Mouse (Mus musculus) T-helper 2 cell (primary cell): ENCODE measurements around the gene Pmf1.

ENCODE experiments used
- in situ Hi-C: fragments of 300-600 bp; cut with MboI, MseI; formaldehyde crosslinking; loops from one replicate; pipeline ENCODE4 v1.15.1; 2025; ENCODE audit warnings: high pct_unique_total_duplicates

Pmf1 gene

DNA sequence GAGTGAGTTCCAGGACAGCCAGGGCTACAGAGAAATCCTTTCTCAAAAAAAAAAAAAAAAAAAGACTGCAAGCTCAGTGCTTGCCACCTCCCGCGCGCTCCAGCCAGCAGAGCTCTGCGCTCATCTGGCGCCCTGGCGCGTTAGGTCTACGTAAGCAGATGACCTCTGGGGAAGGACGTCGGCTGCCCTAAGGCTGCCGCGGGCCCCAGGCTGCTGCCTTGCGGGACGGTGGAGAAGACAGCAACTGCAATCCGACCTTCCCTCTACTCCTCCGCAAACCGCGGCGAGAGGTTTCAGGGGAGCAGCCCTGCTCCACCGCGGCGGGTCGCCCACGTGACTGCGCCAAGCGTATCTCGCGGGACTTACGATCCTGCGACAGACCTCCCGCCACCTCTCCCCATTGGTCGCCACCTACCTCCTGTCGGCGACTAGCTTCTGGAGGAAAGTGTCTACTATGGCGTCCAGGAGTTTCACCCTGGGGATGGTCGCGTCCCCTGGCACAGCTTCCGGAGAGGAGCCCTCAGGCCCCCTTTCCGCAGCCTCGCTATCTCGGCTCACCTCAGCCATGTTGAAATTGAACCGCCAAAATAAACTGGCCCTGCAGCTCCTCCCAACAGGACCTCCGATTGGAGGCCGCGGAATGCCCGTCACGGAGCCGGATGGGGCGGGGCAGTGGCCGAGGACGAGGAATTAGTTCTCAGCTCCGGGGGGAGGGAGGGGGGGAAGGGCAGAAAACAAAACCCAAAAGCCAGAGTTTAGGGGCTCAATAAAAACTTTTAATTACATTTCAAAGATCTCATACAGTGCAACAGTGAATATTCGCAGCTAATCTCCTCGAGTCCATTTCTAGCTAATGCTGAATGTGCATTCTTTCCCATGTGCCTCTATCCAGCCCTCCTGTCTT is at the start of gene Pmf1:
Gene Pmf1 (minus strand): TSS at position 591 of the 904 bp plus-strand sequence.
- in situ Hi-C loops, result loop anchor here (5.0 kb wide), 2 partner anchors 57 to 112 kb away; no protein-coding TSS in a partner anchor

- in situ Hi-C loops, result no loop called here
These were observed 48.7 kb upstream of the Pmf1 start for GRCm38 (mm10) chr3:88458778-88459219.

DNA sequence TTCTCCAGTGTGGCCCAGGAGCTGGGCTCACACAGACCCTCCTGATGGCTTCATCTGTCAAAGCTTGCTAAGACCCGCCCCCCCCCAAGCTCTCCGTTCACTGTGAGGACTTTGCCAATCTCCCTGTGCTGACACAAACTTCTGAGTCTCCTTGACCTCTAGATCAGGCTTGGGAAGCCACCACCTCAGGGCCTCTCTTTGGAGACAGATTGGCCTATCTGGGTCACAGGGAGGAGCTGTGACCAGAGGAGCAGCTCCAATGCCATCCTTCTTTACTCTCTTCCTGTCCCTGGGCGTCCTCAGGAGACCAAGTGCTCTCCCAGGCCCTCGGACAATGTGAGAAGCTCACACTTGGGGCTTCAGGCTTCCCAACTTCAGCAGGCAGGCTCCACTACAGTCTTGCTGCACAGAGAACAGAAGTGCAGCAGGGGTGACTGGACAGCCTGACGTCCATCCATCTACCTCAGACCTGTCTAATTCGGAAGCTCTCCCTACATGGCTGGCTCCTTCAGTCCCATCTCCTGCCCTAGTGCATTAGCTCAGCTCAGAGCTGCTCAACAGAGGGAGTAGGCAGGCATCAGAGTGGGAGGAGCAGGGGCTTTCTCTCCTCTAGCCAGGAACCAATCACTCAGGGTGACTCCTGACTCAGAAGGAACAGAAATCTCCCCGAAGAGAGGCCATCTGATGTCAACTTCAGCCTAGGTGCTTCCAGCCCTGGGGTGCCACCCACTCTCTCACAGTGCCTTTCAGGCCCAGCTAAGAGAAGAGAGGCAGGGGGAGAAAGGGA is 46.8 kb upstream of the Pmf1 start:
- in situ Hi-C loops, result no loop called here

DNA sequence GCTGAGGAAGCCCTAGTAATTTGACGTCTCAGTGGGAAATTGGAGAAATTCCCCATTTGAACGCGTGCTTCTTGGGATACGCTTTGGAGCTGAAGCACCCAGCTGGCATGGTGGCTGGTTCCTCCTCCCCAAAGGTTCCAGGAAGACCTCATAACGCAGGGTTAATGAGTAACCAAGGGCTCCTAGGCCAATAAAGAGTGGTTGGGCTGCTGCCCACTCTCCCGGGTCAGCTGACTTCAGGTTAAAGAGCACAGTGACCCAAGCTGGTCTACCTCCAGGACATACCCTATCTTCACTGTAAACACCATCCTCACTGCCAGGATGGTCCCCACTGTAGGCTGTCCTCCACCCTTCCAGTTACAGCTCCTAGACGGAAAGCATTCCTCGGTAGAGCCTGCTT is 46.2 kb upstream of the Pmf1 start:
- in situ Hi-C loops, result no loop called here

GRCm38 (mm10) chr3:88455588-88456264 is 45.6 kb upstream of the Pmf1 start:
- in situ Hi-C loops, result no loop called here

- in situ Hi-C loops, result no loop called here
These were observed 44.8 kb upstream of the Pmf1 start for GRCm38 (mm10) chr3:88454762-88455587.

DNA sequence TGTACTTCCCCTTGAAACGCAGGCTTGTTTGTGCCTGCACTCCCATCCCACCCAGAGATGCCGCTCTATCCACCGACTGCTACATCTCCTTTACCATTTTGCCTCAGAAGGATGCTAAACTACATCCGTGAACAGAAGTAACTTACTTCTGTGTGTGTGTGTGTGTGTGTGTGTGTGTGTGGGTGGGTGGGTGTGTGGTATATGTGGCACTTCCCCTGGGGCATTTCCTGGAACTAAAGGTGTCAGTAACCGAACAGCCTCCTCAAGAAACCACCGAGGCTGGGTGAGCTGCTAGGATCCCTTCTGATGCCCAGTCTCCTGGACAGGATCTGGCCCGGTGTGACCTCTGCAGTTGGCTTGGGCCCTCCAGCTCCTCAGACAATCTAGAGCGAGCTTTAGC is 43.9 kb upstream of the Pmf1 start:
- in situ Hi-C loops, result no loop called here

DNA sequence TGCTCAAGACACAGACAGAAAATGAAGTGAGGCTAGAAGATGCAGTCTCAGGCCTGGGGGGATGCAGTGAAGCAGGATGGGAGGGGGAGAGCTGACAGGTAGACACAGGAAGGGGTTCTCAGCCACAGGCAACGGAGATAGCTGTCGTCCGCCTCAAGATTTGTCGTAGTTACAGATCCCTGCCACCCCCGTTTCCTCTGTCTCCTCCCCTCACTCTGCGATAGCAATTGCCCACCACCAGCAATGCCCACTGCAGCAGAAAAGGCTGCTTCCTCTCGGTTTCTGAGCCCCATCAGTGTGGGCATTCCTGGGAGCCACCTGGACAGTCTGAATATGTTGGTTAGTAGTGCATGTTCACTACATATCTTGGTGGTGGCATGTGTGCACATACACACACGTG is 43.2 kb upstream of the Pmf1 start:
- in situ Hi-C loops, result no loop called here

DNA sequence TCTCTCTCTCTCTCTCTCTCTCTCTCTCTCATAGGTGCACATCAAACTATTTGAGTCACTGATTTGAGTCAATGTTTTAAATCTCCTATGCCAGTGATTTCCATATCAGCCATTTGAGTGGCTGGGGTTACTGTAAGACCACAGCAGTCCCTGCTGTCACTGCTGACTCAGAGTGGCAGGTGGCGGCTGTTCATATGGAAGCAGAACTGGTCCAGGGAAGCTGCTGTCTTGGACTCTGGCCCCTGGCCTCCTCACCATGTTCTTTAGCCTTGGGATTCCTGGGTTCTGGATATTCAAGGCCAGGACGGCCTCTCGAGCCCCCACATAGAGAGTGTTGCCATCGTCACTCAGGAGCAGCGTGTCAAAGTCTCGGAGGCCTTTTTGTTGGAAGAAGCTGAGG is 42.6 kb upstream of the Pmf1 start:
- in situ Hi-C loops, result no loop called here

- in situ Hi-C loops, result no loop called here
These were observed 42.1 kb upstream of the Pmf1 start for GRCm38 (mm10) chr3:88452246-88452645.

DNA sequence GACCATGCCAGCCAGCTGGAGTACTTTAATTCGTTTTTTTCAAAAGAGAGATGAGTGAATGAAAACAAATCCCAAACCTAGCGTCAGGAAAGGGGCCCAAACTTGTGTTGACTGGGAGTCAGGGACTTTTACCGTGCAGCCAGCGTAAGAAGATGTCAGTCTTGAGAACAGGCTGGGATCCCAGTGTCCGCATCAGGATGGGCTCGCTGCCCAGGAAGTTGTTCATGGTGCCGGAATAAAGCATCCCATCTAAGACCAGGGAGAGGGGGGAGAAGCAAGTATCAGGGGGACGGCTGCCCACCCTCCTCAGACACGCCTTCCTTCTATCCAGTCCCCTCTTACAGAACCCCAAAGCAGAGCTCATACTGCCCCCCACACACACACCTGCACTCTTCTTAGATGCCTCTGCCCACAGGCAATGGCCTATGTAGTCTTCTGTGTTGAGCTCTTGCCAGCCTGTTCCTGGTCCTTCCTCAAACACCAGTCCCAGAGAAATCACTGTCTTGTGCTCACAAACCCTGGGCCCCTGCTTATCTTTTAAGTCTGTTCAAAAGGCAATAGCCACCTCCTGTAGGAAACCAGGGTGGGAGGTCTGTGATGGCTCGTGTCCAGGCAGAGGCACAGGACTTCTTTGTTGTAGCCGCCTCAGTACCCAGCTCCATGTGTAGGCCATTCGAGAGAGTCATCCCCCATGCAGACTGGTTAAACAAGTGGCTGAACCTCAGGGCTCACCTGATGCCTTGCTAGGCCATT is 40.4 kb upstream of the Pmf1 start:
- in situ Hi-C loops, result no loop called here

DNA sequence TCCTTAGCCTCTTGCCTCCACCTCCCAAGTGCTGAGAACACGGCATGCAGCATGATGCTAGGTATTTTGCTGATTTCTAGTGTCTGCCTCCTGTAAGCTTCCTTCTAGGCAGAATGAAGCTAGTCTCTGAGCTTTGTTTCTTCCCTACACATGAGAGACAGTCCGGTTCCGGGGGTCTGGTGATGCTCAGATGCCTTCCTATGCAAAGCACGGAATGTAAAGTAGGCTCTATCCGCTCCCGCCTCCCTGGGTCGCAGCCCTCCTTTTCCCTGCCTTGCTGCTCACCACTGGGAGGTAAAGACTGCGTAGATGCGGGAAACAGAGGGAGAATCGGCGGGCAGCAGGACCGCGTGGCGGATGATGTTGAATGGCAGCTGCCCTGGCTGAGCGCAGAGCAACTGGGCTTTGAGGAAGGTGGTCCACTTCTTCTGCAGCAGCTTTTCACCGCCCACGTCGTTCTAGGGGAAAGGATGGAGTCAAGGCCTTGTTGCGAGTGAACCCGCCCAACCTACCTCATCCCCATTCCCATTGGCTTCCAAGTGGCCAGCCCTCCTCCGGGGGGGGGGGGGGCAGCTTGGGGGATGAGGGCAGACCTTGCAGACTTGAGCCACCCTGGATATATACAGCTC is 39.4 kb upstream of the Pmf1 start:
- in situ Hi-C loops, result no loop called here

DNA sequence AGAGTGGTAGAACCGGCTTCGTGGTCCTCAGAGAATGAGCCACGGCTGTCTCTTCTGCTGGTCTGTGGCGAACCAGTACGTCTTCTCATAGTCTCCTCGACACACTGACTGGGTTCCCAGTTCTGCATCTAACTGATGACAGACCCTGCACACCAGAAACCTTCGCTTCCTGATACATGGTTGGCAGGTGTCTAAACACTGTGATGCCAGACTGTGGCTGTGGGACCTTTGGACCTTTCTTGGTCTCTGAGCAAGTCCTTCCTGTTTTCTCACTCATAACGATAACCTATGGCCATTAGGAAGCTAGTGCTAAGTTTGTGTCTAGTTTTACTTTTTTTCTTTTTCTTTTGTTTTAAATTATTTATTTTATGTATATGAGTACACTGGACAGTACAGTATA is 38.3 kb upstream of the Pmf1 start:
- in situ Hi-C loops, result no loop called here

- in situ Hi-C loops, result no loop called here
These were observed 37.6 kb upstream of the Pmf1 start for GRCm38 (mm10) chr3:88447676-88448183.

DNA sequence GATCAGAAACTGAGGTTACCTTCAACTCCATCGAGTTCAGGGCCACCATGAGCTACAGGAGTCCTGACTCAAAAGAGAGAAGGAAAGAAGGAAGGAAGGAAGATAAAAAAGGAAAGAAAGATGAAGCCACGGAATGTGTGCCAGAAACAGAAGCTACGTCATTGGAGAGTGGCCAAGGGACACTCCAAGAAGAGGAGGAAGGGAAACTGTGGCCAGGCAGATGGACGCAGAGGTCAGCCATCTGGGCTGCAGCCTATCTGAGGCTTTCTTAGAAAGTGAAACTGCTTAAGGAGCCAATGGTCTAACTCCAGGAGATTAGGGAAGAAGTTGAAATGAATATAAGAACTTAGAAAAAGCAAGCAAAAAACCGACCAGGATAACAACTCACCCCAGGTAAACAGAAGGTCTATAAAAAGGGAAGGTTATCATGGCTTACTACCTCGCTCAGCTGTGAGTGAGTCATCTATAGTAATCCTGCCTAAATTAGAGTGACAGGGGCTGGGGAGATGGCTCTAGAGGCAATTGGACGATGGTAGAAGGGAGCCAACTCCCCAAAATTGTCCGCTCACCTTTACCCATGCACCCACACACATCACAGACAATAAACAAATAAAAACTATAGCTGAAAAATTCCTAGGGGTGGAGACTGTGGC is 36.5 kb upstream of the Pmf1 start:
- in situ Hi-C loops, result no loop called here

GRCm38 (mm10) chr3:88442888-88443287 is 32.8 kb upstream of the Pmf1 start:
- in situ Hi-C loops, result no loop called here

- in situ Hi-C loops, result no loop called here
These were observed 32.4 kb upstream of the Pmf1 start for GRCm38 (mm10) chr3:88442488-88442887.

GRCm38 (mm10) chr3:88440500-88441381 is 30.6 kb upstream of the Pmf1 start:
- in situ Hi-C loops, result no loop called here
